ENCODE assay signal across 7 mouse cellular contexts in genomic region chr10:60536098-60536811, GRCm38 (mm10).
A peak's percentile ranks its signal among the peaks of the same experiment; 100 is the strongest.
DNase-seq lines count a peak whose midpoint lies in the region; ATAC-seq lines count a peak whose summit lies in the region.

No protein-coding gene starts in this region.

- peak; percentile 7 for DNase-seq in CD4-positive helper T cell, adult 2 months (ENCODE audit: low read depth, low spot score)
- peak; percentile 91 for DNase-seq in R1 (ENCODE audit: low read depth, low spot score)
- DNase-seq in heart, postnatal 10 days: peak; percentile 7 to 31
- no peak for DNase-seq in left cerebral cortex, adult 8-10 months (ENCODE audit: low spot score in 2 of 2)
- no peak for DNase-seq in cerebellum, adult 8-10 months

- no peak overlapping the region for H3K27ac ChIP-seq in liver, embryonic 15.5 days (replicated peaks)
- no peak overlapping the region for H3K27ac ChIP-seq in stomach, embryonic 16.5 days (ENCODE audit: low read length)

- H3K9me3 ChIP-seq in liver, embryonic 15.5 days (replicated peaks): no peaks in the 10 kb centered on the region
- no peaks in the 10 kb centered on the region for H3K9me3 ChIP-seq in stomach, embryonic 16.5 days (replicated peaks; ENCODE audit: control insufficient read depth, low read length)

- intact Hi-C loops in heart, postnatal 10 days (cut with DNase I): no loop called here

- 0 out of 2 replicates have a peak, but pooled peaks cover 3% of the 10 kb centered on the region for H3K4me1 ChIP-seq in liver, embryonic 15.5 days (replicated peaks)
- no peaks in the 10 kb centered on the region for H3K4me1 ChIP-seq in stomach, embryonic 16.5 days (ENCODE audit: control insufficient read depth, insufficient read depth, low read length)

- no peak overlapping the region for H3K4me3 ChIP-seq in liver, embryonic 15.5 days (replicated peaks)
- H3K4me3 ChIP-seq in stomach, embryonic 16.5 days (replicated peaks; ENCODE audit: low read length): 0 out of 2 replicates have a peak overlapping the region, but pooled peaks have one; percentile 16

- H3K27me3 ChIP-seq in liver, embryonic 15.5 days: no peaks in the 10 kb centered on the region
- H3K27me3 ChIP-seq in stomach, embryonic 16.5 days (ENCODE audit: control insufficient read depth, insufficient read depth, low read length): no peaks in the 10 kb centered on the region

- 8% methylated on average over 13 of the region's 14 CpGs for WGBS in liver, embryonic 15.5 days (ENCODE audit: insufficient replicate concordance)
- WGBS in stomach, embryonic 16.5 days: 13% methylated on average over 13 of the region's 14 CpGs

- 0 out of 2 replicates have a peak, but pooled peaks have one; percentile 25 for ATAC-seq in liver, embryonic 15.5 days (ENCODE audit: insufficient read depth)
- ATAC-seq in stomach, embryonic 16.5 days (ENCODE audit: insufficient read depth, low FRiP score): peak; percentile 54; the same call in 1 of the 2 replicates

- H3K4me2 ChIP-seq in liver, embryonic 15.5 days: peak overlapping the region; percentile 43
- peak overlapping the region; percentile 32 for H3K4me2 ChIP-seq in stomach, embryonic 16.5 days (ENCODE audit: low read depth, low read length)

- H3K36me3 ChIP-seq in liver, embryonic 15.5 days (replicated peaks): no peaks in the 10 kb centered on the region
- no peaks in the 10 kb centered on the region for H3K36me3 ChIP-seq in stomach, embryonic 16.5 days (ENCODE audit: control insufficient read depth, insufficient read depth, low read length)

- no peak overlapping the region for H3K9ac ChIP-seq in liver, embryonic 15.5 days
- no peak overlapping the region for H3K9ac ChIP-seq in stomach, embryonic 16.5 days (ENCODE audit: low read length)

Comparison
In these comparisons a context has a peak if more than half of its experiments do, and no peak if none do; other contexts are left out.
1. DNase-seq: peak in CD4-positive helper T cell, adult 2 months (single experiment), R1 (single experiment) and heart, postnatal 10 days (2 of 2); none in left cerebral cortex, adult 8-10 months (0 of 2) and cerebellum, adult 8-10 months (single experiment).